Mouse (Mus musculus) CH12.LX (cell line): ENCODE data around the gene Gm49405. TPM values are rescaled to one million over a fixed set of nuclear protein-coding genes. Genes with fewer than 3 reads are reported as not detected.

Experiments
- DNase-seq: peaks from one replicate; pipeline ENCODE4 v3.0.0-alpha.2; 2013; ENCODE audit errors: extremely low read depth
- H3K27ac ChIP-seq: 2 replicates; pipeline ENCODE4 v1.5.1; 2012; ENCODE audit warnings: low read depth, mild to moderate bottlenecking, control low read depth, moderate library complexity; ENCODE audit not compliant: insufficient read depth
- H3K27me3 ChIP-seq: replicated peaks from 2 replicates; pipeline ENCODE3; 2012; ENCODE audit warnings: inconsistent platforms
- H3K36me3 ChIP-seq, 2 experiments: replicated peaks in 1 of 2; 2 replicates each; pipeline versions ENCODE3 to v1.6.1; 2012; ENCODE audit warnings: inconsistent platforms in 1 of 2, low read length in 1 of 2, mild to moderate bottlenecking in 1 of 2, mixed read lengths in 1 of 2, moderate library complexity in 1 of 2; ENCODE audit not compliant: control insufficient read depth in 1 of 2, insufficient read depth in 1 of 2
- H3K4me1 ChIP-seq, 2 experiments: 2 replicates each; pipeline ENCODE4 v1.6.1; 2012; ENCODE audit warnings: inconsistent platforms in 1 of 2, moderate library complexity in 1 of 2; ENCODE audit not compliant: insufficient read depth in 2 of 2, control insufficient read depth in 1 of 2
- H3K4me2 ChIP-seq: 2 replicates; pipeline ENCODE4 v1.6.1; 2012; ENCODE audit warnings: low read depth, mild to moderate bottlenecking, control low read depth; ENCODE audit not compliant: poor library complexity, insufficient read depth, severe bottlenecking
- H3K4me3 ChIP-seq, 3 experiments: fragments of 150-350 bp in 1 of 3; sonication (generic) in 1 of 3; replicated peaks in 1 of 3; 2 replicates each; pipeline versions ENCODE3 to v1.5.1; 2011 to 2012; ENCODE audit warnings: low read depth in 2 of 3, low read length in 2 of 3, mild to moderate bottlenecking in 2 of 3, moderate library complexity in 2 of 3, control low read depth in 1 of 3, improper control_type of control experiment in 1 of 3, inconsistent platforms in 1 of 3, mixed read lengths in 1 of 3; ENCODE audit not compliant: poor library complexity in 1 of 3
- H3K79me2 ChIP-seq: replicated peaks from 2 replicates; pipeline ENCODE4 v1.6.1; 2012; ENCODE audit warnings: mild to moderate bottlenecking, moderate library complexity; ENCODE audit not compliant: control insufficient read depth, poor library complexity, insufficient read depth, severe bottlenecking; ENCODE audit errors: extremely low read depth
- H3K9ac ChIP-seq: 2 replicates; pipeline ENCODE4 v1.6.1; 2012; ENCODE audit warnings: low read depth, mild to moderate bottlenecking, control low read depth, moderate library complexity; ENCODE audit not compliant: insufficient read depth
- H3K9me3 ChIP-seq: replicated peaks from 2 replicates; pipeline ENCODE3; 2012; ENCODE audit warnings: low read length, inconsistent platforms, mixed read lengths
- CHD1 ChIP-seq: IDR thresholded peaks from 2 replicates; pipeline ENCODE4 v1.6.1; 2012; ENCODE audit warnings: low read depth, low read length, improper control_type of control experiment, inconsistent platforms
- CHD2 ChIP-seq: IDR thresholded peaks from 2 replicates; pipeline ENCODE4 v1.6.1; 2011; ENCODE audit warnings: low read length, improper control_type of control experiment
- CTCF ChIP-seq, 2 experiments: IDR thresholded peaks in 1 of 2; conservative IDR thresholded peaks in 1 of 2; 2 replicates each; pipeline ENCODE4 v1.5.1; 2011 to 2012; ENCODE audit warnings: low read depth in 2 of 2, low read length in 2 of 2, improper control_type of control experiment in 1 of 2, inconsistent platforms in 1 of 2, mild to moderate bottlenecking in 1 of 2, moderate library complexity in 1 of 2
- E2F4 ChIP-seq: IDR thresholded peaks from 2 replicates; pipeline ENCODE4 v1.6.1; 2011; ENCODE audit warnings: low read depth, low read length, improper control_type of control experiment; ENCODE audit not compliant: insufficient replicate concordance
- EP300 ChIP-seq: IDR thresholded peaks from 2 replicates; pipeline ENCODE4 v1.6.1; 2011; ENCODE audit warnings: low read length, improper control_type of control experiment
- HCFC1 ChIP-seq: IDR thresholded peaks from 2 replicates; pipeline ENCODE4 v1.6.1; 2012; ENCODE audit warnings: low read depth, mild to moderate bottlenecking, inconsistent platforms, low read length, improper control_type of control experiment
- KAT2A ChIP-seq: IDR thresholded peaks from 2 replicates; pipeline ENCODE4 v1.6.1; 2012; ENCODE audit warnings: low read length, improper control_type of control experiment, inconsistent platforms; ENCODE audit not compliant: insufficient replicate concordance
- MAFK ChIP-seq: IDR thresholded peaks from 2 replicates; pipeline ENCODE4 v1.6.1; 2011; ENCODE audit warnings: low read length, improper control_type of control experiment; ENCODE audit not compliant: insufficient replicate concordance
- MAZ ChIP-seq: IDR thresholded peaks from 2 replicates; pipeline ENCODE4 v1.6.1; 2012; ENCODE audit warnings: low read depth, mild to moderate bottlenecking, inconsistent platforms, low read length, improper control_type of control experiment, moderate library complexity
- MXI1 ChIP-seq: IDR thresholded peaks from 2 replicates; pipeline ENCODE4 v1.6.1; 2011; ENCODE audit warnings: mild to moderate bottlenecking, low read depth, low read length, improper control_type of control experiment
- MYC ChIP-seq: IDR thresholded peaks from 2 replicates; pipeline ENCODE4 v1.6.1; 2011; ENCODE audit warnings: low read depth, mild to moderate bottlenecking, improper control_type of control experiment, low read length
- POLR2A ChIP-seq: IDR thresholded peaks from 2 replicates; pipeline ENCODE4 v1.6.1; 2011; ENCODE audit warnings: low read depth, mild to moderate bottlenecking, improper control_type of control experiment, low read length
- POLR2AphosphoS2 ChIP-seq: IDR thresholded peaks from 2 replicates; pipeline ENCODE4 v1.6.1; 2011; ENCODE audit warnings: low read depth, low read length, improper control_type of control experiment
- RAD21 ChIP-seq: IDR thresholded peaks from 2 replicates; pipeline ENCODE4 v1.6.1; 2011; ENCODE audit warnings: low read depth, mild to moderate bottlenecking, low read length, improper control_type of control experiment, moderate library complexity
- RCOR1 ChIP-seq: conservative IDR thresholded peaks from 2 replicates; pipeline ENCODE4 v1.6.1; 2012; ENCODE audit warnings: low read depth, mild to moderate bottlenecking, inconsistent platforms, low read length, improper control_type of control experiment
- TCF12 ChIP-seq: IDR thresholded peaks from 2 replicates; pipeline ENCODE4 v1.6.1; 2014; ENCODE audit warnings: low read depth, mild to moderate bottlenecking, inconsistent platforms, low read length, improper control_type of control experiment
- UBTF ChIP-seq: IDR thresholded peaks from 2 replicates; pipeline ENCODE4 v1.6.1; 2012; ENCODE audit warnings: low read depth, mild to moderate bottlenecking, inconsistent platforms, low read length, improper control_type of control experiment, moderate library complexity
- USF1 ChIP-seq: IDR thresholded peaks from 2 replicates; pipeline ENCODE4 v1.6.1; 2014; ENCODE audit warnings: low read depth, mild to moderate bottlenecking, inconsistent platforms, low read length, improper control_type of control experiment
- ZKSCAN1 ChIP-seq: IDR thresholded peaks from 2 replicates; pipeline ENCODE4 v1.6.1; 2012; ENCODE audit warnings: low read depth, inconsistent platforms, low read length, improper control_type of control experiment, borderline replicate concordance
- ZMIZ1 ChIP-seq: IDR thresholded peaks from 2 replicates; pipeline ENCODE4 v1.6.1; 2012; ENCODE audit warnings: low read depth, mild to moderate bottlenecking, inconsistent platforms, low read length, improper control_type of control experiment
- dilution Hi-C: fragments of 300-500 bp; cut with MboI; formaldehyde crosslinking; loops from 2 replicates; pipeline ENCODE4 v1.14.3; 2020; ENCODE audit warnings: low sequenced_read_pairs; ENCODE audit not compliant: extremely low pct_unique_long_range_greater_than_20kb, extremely low pct_ligation_motif_present
- in situ Hi-C: fragments of 300-500 bp; cut with MboI; formaldehyde crosslinking; loops from 3 replicates; pipeline ENCODE4 v1.14.3; 2019; ENCODE audit warnings: low sequenced_read_pairs, low pct_ligation_motif_present, low pct_unique_long_range_greater_than_20kb, mixed read lengths
- polyA plus RNA-seq: library from polyadenylated mRNA; unstranded; fragments of >175 nt; gene quantifications from 2 replicates; pipeline ENCODE4 v1.2.1, GENCODE M21; 2012; ENCODE audit warnings: low read depth; ENCODE audit not compliant: insufficient read length
- total RNA-seq, 2 experiments: library from RNA; depleted of rRNA; stranded (reverse); fragments of 300-350 nt in 1 of 2; fragments of >200 nt in 1 of 2; gene quantifications; 2 replicates each; pipeline ENCODE4 v1.2.3; 2012 to 2014

Gene Gm49405
- total and polyA plus RNA-seq, 3 experiments, result 0.99 to 2.7 (median 2.0) TPM

DNA sequence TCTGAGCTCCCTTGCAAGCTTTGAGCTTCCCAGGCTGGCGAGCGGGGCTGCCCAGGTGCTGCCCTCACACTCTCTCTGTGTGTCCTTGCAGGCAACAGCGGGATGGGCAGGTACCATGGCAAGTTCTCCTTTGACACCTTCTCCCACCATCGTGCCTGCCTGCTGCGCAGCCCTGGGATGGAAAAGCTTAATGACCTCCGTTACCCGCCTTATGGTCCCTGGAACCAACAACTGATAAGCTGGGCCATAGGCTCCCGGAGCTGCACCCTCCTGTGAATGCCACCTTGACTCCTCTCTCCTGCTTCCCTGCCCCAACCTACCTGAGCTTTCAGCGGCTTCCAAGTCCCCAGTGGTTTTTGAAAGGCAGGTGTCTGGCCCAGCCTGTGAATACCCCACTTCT lies 19.5 kb upstream of the Gm49405 start:
- no peak for DNase-seq
- Histone ChIP-seq H3K27me3 (peaks cover 31% of the 10 kb centered on the region), H3K4me1 (peaks cover 2 to 18% of the 10 kb centered on the region in 2 experiments; a peak in 3 of 4 replicates), H3K4me3 (no peak overlapping the region), H3K36me3 (no peaks in the 10 kb centered on the region), H3K9ac (no peak overlapping the region), H3K27ac (no peak overlapping the region), H3K79me2 (no peaks in the 10 kb centered on the region), H3K4me2 (no peak overlapping the region), H3K9me3 (no peaks in the 10 kb centered on the region)
- TF ChIP-seq HCFC1, result no peak
- TF ChIP-seq POLR2AphosphoS2, result no peak
- no peak for TF ChIP-seq RAD21
- no peak for TF ChIP-seq KAT2A
- no peak for TF ChIP-seq USF1
- TF ChIP-seq ZKSCAN1, result no peak
- no peak for TF ChIP-seq CHD1
- TF ChIP-seq MYC, result no peak
- no peak for TF ChIP-seq UBTF
- no peak for TF ChIP-seq E2F4
- no peak for TF ChIP-seq MXI1
- TF ChIP-seq MAZ, result no peak
- no peak for TF ChIP-seq ZMIZ1
- TF ChIP-seq TCF12, result no peak
- no peak for TF ChIP-seq CTCF (conservative IDR thresholded peaks at IDR 0.05 in 1 of 2, IDR thresholded peaks at IDR 0.05 in 1 of 2; ENCODE audit: low read depth in 2 of 2, low read length in 2 of 2)
- TF ChIP-seq CHD2, result no peak
- TF ChIP-seq MAFK, result no peak
- no peak for TF ChIP-seq RCOR1
- no peak for TF ChIP-seq EP300
- in situ Hi-C loops, result no loop called here
- dilution Hi-C loops, result no loop called here

DNA sequence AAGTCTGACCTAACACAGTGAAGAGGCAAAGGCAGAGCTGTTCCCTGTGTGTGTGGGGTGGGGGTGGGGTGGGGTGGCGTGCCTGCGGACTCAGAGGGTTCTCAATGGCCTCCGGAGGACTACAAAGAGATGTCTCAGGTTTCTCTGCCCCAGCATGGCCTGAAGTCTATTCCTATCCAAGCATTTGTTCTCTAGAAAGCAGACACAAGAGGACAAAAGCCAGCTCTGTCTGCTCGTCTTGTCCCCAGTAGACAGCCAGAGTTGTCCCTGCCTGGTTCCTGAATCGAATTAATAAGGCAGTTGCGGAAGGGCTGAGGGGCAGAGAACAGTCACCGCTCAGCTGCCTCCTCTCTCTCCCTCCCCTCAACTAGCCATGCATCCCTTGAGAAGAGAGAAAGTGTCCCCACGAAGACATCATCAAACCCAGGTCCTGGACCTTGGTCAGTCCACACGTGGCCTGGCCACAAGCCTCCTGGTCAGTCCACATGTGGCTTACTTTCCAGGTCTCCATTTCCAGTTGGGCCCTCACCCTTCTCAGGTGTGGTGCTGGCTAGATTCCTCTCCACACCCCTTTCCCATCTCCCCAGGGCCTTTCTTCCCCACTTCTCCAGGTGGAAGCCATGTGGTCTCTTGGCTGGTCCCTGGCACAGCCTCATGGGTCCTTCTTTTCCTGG lies 16.8 kb upstream of the Gm49405 start:
- Histone ChIP-seq H3K9ac (no peak overlapping the region), H3K9me3 (peaks cover 4% of the 10 kb centered on the region), H3K79me2 (no peaks in the 10 kb centered on the region), H3K4me3 (no peak overlapping the region), H3K27me3 (peaks cover 37% of the 10 kb centered on the region), H3K36me3 (no peaks in the 10 kb centered on the region), H3K4me2 (no peak overlapping the region), H3K4me1 (peaks cover 0 to 18% of the 10 kb centered on the region in 2 experiments; a peak in 2 of 4 replicates), H3K27ac (no peak overlapping the region)
- no peak for TF ChIP-seq USF1
- no peak for TF ChIP-seq CHD1
- no peak for TF ChIP-seq CHD2
- TF ChIP-seq POLR2A, result no peak
- dilution Hi-C loops (no loop called here), in situ Hi-C loops (no loop called here)
- no peak for DNase-seq
